Mouse (Mus musculus) ES-E14 (cell line): ENCODE data around the gene Ptprt.

ENCODE experiments used
- CHD2 ChIP-seq: IDR thresholded peaks from 2 replicates; pipeline ENCODE4 v1.6.1; 2014; ENCODE audit warnings: mild to moderate bottlenecking, low read depth, low read length, inconsistent platforms
- HCFC1 ChIP-seq: IDR thresholded peaks from 2 replicates; pipeline ENCODE4 v1.6.1; 2012; ENCODE audit warnings: low read length, inconsistent platforms, borderline replicate concordance; ENCODE audit not compliant: insufficient read depth
- MAFK ChIP-seq: IDR thresholded peaks from 2 replicates; pipeline ENCODE4 v1.6.1; 2014; ENCODE audit warnings: mild to moderate bottlenecking, low read depth, low read length, inconsistent platforms; ENCODE audit not compliant: insufficient read depth
- ZC3H11A ChIP-seq: IDR thresholded peaks from 2 replicates; pipeline ENCODE4 v1.6.1; 2012; ENCODE audit warnings: low read depth, mild to moderate bottlenecking, inconsistent platforms, low read length, borderline replicate concordance

DNA sequence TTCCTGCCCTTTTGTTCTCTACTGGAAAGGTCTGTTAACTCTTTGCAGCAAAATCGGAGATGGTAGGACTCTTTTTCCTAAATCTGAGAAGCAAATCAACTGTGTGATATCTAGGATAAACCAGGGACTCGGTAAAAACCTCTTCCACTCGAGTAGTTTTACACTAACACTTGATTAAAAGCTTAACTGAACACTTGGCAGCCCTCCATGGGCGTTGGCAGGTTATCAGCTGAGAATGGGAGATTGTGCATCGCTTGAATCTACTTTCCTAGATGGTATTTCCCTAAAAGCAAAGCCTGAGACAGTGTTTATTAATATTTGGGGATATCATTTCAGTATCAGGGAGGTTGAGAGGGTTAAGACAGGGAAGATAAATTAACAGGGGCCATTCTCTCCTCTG is 1144.0 kb downstream of the Ptprt start:
- TF ChIP-seq CHD2 (no peak), MAFK (no peak), ZC3H11A (no peak), HCFC1 (no peak)
